Mouse (Mus musculus) CD4-positive, CD25-positive, alpha-beta regulatory T cell (primary cell): ENCODE data around the gene Mrpl40. TPM values are rescaled to one million over a fixed set of nuclear protein-coding genes. Genes with fewer than 3 reads are reported as not detected.

Source experiments
- polyA plus RNA-seq: library from polyadenylated mRNA; unstranded; fragments of 100-300 nt; shearing (Covaris generic); gene quantifications from one replicate; pipeline ENCODE4 v1.2.1, GENCODE M21; 2017

The Mrpl40 gene
- 82.8 TPM for polyA plus RNA-seq

DNA sequence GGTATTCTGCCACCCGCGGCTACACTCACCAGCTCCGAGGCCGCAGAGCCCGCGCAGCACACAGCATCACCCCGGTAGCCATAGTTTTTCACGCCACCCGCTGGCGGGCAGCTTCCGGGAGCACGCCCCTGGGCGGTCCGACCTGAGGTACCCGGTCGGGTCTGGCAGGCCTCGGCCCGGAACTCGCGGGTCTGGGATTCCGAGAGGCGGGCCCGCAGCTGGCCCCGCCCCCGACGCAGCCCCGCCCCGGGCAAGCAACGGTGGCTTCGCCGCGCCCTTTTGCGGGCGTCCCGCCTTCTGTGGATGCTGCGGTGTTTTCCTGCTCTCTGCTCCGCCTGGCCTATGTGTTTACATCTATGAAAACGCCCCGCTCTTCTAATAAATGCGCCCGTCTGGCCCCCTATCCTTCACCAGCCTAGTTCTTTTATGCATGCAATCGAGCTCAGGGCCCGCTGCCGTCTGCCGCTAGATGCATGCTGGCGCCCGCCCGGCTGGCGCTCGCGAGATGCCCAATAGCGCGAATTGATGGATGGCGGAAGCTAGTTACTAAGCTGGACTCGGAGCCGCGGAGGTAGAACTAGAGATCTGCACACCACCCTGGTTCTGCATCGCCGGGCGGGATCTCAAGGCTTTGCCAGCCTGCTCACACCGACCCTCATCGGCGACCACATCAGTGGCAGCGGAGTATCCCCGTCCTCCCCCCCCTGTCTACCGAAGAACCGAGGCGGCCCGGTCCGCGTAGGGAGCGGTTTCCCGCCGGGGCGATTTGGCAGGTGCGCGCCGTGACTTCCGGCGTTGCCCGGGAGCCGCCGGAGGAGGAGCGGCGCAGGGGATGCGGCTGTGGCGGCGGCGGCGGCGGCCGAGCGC, at the start of gene Mrpl40, which contains the start of gene Hira:
Mrpl40 (minus strand) TSS at position 421 of the 867 bp plus-strand sequence.
Hira (plus strand) TSS at position 596 of the 867 bp plus-strand sequence.

DNA sequence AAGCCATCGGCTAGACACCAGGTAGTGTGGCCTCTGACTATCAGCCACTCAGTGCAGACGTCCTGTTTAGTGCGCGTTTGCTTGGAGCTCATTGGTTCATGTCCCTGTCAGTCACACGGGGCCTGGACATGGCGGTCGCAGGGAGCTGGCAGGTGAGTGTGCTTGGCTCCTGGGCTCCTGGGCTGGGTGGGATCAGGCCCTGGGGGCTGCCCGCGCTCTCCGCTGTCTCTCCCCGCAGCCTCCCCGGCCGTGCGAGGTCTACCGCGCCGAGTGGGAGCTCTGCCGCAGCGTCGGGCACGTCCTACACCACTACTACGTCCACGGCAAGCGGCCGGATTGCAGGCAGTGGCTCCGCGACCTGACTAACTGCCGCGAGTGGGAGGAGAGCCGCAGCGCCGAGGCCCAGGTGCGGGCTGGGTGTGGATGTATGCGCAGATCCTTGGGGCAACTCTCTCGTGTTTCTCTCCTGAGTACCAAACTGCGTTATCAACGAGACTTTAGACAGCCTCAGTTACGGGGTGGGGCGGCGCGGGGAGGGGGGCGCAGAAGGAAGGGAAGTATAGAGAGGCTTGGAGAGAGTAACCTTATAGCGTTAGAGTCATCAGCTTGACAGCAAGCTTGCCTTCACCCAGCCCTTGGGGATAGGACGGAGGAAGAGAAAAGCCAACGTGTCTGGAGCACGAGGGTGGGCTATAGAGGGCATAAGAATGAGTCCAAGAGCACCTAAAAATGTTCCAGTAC, 40.0 kb downstream of the Mrpl40 start, which contains the start of the genes 2510002D24Rik and Gm28539:
2510002D24Rik (plus strand) TSS at position 111 of the 741 bp plus-strand sequence.
Gm28539 (plus strand) TSS at position 117 of the 741 bp plus-strand sequence.

Other genes starting within 250 kb of the Mrpl40 start
- 0.53 TPM for gene Sept5, start 246.9 kb downstream of the Mrpl40 start, polyA plus RNA-seq
- gene Cldn5, start 100.0 kb downstream of the Mrpl40 start, polyA plus RNA-seq: not detected
- 147 TPM for gene Ufd1, start 65.1 kb downstream of the Mrpl40 start, polyA plus RNA-seq
- gene Cdc45, start 64.9 kb downstream of the Mrpl40 start, polyA plus RNA-seq: 6.7 TPM
- gene 2510002D24Rik, start 40.3 kb downstream of the Mrpl40 start, polyA plus RNA-seq: 93.3 TPM
- not detected for gene Gm28539, start 40.3 kb downstream of the Mrpl40 start, polyA plus RNA-seq
- gene Hira, start 175 bp upstream of the Mrpl40 start, polyA plus RNA-seq: 21.6 TPM